Mouse (Mus musculus) megakaryocyte, adult 5-6 weeks (primary cell): Measurements from ENCODE around the gene Gm20388. TPM values are rescaled to one million over a fixed set of nuclear protein-coding genes. Genes with fewer than 3 reads are reported as not detected.

Source experiments
- ATAC-seq: 2 replicates; pipeline ENCODE4 v1.8.0; 2016; ENCODE audit warnings: mild to moderate bottlenecking, inconsistent platforms; ENCODE audit not compliant: poor library complexity, severe bottlenecking
- total RNA-seq, 2 experiments: library from RNA; stranded (forward) in 1 of 2; stranded (reverse) in 1 of 2; fragments of 153-499, 151-499 nt in 1 of 2; fragments of 221-1000, 200-1000 nt in 1 of 2; gene quantifications; 2 replicates each; pipeline versions ENCODE4 v1.2.3 to v1.2.4; 2015 to 2017

Gene Gm20388
- total RNA-seq, 2 experiments from 2014 or later: 7.6 to 15.5 TPM

- no peak for ATAC-seq
These were observed 1061.2 kb downstream of the Gm20388 start for GRCm38 (mm10) chr8:120971691-120972469.

GRCm38 (mm10) chr8:120973046-120973445 is 1062.4 kb downstream of the Gm20388 start:
- ATAC-seq: no peak

GRCm38 (mm10) chr8:120977131-120977530 is 1066.5 kb downstream of the Gm20388 start:
- ATAC-seq: no peak

- no peak for ATAC-seq
These were observed 1068.6 kb downstream of the Gm20388 start for GRCm38 (mm10) chr8:120979210-120979609.

DNA sequence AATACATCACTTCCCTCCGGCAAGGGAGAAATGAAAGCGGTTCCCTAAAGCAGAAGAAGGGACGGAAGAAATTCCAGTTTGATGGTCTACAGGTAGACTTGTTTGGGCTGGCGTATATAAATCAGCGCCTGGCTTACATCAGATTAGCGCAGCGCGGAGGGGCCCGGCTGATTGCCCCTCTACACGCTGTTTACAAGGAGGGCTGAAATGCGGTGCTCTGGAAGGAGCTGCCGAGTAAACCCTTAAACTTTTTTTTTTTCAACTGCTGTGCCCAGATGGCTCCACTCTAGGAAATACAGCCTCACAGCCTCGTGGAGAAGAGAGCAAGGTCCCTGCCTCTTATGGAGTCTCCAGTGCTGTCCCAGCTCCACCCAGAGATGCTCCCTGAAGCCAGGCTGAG is 1070.3 kb downstream of the Gm20388 start:
- no peak for ATAC-seq

DNA sequence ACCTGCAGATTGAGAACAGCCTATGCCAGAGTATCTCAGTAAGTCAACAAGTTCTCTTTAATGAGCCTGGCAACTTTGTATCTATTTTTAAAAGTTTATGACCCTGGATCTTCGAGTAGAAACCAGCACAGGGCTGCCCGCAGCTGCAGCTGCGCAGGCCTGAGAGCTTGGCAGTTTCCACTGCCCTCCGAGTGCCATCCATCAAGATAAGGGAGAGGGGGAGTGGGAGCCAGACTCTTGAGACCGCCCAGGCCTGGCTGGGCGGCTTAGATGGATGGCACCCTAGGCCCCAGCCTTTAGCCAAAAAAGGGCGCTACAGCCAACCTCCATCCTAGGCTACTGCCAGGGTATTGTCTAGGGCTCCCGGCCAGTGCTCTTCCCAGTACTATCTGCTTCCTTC is 1074.2 kb downstream of the Gm20388 start:
- no peak for ATAC-seq

DNA sequence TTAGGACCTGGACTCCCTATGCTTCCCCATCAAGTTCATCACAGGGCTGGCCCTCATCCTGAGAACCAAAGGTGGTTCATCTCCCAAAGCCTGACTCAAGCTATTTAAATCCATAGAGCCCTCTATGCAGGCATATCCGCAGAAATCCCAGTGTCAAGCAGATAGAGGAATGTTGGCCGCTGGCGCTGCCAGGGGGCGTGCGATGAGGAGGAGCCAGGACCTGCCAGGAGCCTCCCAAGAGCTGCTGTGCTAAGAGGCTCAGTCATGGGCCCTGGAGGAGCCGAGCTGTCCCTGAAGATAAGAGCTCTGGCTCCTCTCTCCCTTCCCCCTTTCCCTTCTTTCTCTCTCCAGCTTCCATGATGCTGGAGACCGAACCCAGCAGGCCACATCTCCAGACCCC is 1075.4 kb downstream of the Gm20388 start:
- no peak for ATAC-seq

DNA sequence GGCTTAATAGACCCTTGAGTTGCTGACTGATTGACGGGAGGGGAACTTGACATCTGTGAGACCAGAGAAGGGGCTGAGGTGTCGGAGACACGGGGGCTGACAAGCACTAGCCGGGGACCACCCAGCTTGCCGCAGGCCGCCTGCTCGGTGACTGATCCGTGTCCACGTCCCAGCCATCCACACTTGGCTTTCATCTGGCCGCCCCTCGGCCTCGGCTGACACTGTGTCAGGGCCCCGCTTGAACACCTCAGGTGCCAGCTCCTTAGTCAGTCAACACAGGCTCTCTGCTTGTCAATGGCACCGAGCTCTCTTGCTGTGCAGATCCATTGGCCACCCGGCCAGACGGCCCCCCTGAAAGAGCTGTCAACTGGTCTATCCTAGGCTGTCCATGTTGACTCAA is 1083.1 kb downstream of the Gm20388 start:
- ATAC-seq: no peak

- ATAC-seq: no peak
These were observed 1084.8 kb downstream of the Gm20388 start for GRCm38 (mm10) chr8:120995424-120995823.

DNA sequence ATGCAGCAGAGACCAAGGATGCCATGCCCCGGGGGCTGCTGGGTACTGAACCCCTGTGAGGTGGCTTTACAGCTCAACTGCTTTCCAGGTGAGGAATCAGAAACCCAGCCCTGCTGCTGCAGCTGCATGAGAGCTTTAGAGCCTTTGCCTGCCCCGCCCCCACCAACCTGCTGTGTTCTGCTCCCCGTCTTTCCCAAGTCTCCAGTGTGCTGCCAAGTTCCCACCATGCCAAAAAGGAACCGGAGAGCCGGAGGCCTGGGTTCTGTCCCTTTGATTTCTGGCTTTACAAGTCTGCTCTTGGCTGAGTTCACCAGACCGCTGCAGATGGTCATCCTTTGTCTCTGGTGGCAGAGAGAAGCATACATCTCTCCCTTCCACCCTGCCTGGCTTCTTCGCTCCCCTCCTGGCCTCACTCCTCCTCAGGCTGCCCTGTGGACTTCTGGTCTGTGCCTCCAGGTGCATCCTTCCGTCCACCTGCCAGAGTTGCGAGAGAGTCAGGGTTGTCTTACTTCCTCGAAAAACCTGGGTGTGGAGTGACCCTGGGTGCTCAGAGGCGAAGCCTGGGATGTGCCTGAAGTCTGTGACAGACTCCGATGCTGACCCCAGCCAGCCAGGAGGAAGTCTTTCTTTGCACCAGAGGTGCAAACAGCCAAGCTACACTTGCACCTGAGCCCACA is 1086.4 kb downstream of the Gm20388 start:
- no peak for ATAC-seq

GRCm38 (mm10) chr8:120997926-120998325 is 1087.3 kb downstream of the Gm20388 start:
- ATAC-seq: no peak

- no peak for ATAC-seq
These were observed 1088.3 kb downstream of the Gm20388 start for GRCm38 (mm10) chr8:120998966-120999365.

- no peak for ATAC-seq
These were observed 1091.3 kb downstream of the Gm20388 start for GRCm38 (mm10) chr8:121001951-121002350.

- no peak for ATAC-seq
These were observed 1092.4 kb downstream of the Gm20388 start for GRCm38 (mm10) chr8:121002871-121003539.

- no peak for ATAC-seq
These were observed 1093.0 kb downstream of the Gm20388 start for GRCm38 (mm10) chr8:121003639-121004038.

- no peak for ATAC-seq
These were observed 1102.7 kb downstream of the Gm20388 start for GRCm38 (mm10) chr8:121013318-121013717.

DNA sequence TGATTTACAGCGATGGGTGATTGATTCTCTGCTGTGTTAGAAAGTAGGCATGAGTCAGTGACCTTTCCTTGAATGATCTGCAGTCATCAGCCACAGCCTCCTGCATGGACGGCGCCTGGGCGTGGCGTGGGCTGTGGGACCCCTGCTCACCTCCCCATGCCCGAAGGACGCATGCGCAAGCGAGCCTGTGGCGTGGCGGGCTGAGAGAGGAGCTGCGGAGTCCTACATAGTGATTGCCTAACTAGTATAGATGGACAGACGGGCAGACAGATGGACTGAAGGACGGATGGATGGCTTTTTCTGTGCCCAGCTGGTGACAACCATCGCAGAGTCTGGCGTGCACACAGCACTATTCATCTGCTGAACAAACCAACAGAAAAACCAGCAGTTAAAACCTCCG is 1106.0 kb downstream of the Gm20388 start:
- no peak for ATAC-seq

DNA sequence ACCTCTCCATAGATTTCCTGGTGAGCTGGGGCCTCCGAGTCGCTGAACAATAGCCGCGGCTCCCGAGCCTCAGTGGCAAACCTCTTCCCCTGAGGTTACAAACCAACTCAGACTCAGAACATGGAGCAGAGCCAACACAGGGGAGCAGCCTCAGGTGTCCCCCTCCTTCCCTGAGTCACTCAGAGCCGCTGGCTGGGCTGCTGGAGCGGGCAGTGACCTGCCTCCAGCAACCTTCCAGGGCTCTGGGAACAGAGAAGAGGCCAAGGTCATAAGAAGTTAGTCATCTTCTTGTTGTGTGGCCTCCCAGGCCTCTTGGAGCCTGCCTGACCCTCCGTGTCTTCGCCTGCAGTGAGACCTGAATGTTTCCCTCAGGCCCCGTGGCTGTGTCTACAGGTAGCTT is 1107.6 kb downstream of the Gm20388 start:
- ATAC-seq: no peak

DNA sequence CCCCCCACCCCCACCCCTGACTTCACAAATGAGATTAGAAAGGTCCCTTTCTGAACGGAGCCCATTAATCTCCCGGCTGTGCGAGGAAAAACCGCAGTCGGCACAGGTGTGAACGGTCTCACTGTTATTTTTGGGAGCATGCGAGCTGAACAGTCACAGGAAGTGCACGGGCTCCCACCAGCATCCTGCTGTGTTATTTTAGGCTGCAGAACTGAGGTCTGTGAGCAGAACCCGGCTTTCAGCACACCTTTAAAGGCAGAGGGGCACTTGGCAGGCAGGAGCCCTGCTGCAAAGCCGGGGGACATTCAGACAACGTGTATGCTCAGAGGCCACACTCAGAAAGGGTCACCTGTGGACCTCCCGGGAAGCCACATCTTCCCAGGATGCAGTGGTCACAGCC is 1110.8 kb downstream of the Gm20388 start:
- ATAC-seq: no peak

DNA sequence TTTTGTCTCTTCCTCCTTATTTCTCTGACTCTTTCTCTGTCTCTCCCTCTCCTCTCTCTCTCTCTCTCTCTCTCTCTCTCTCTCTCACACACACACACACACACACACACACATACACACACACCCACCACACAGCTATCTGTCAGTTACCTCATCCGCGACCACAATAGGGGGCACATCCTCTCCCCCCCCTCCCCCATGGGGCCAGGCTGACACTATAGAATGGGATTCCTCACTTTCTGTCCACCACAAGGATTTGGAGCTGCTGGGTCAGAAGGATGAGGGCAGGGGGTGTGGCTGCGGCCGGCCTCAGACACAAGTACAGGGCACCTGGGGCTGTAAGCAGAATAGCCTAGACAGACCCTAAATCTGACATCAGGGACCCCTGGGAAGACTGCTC is 1112.4 kb downstream of the Gm20388 start:
- no peak for ATAC-seq

DNA sequence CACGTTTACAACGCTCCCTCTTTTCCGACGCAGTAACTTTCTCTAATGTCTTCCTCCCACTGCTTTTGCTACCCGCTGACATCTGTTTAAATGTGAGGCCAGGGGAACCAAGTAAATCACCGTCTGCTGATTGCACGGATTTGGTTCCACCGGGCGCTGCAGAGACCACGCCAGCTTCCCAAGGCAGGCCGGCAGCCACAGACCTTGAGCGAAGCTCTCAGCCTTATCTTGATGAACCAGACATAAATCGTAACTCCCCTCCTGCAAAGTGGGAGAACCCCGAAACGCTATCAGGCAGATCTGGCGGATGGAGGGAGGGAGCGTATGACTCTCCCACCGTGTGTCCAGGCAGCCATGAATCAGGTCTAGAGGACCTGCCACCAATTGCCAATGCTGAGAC is 1113.1 kb downstream of the Gm20388 start:
- ATAC-seq: no peak

DNA sequence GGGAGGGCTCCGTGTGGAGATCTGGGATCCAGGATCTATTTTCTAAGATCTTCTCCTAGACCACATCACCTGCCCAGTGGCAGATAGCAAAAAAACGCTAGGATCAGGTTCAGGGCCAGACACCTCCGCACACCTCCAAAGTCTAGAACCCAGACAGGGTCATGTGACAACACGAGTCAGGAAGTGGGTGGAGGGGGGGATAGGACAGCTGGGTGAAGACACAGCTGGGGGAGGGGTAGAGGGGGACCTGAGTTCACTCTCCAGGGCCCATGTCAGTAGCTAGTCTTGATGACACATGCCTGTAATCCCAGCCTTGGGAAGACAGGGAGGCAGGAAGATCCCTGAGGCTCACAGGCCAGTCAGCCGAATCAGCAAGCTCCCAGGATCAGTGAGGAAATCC is 1114.8 kb downstream of the Gm20388 start:
- no peak for ATAC-seq
